Mouse (Mus musculus) neural tube, embryonic 12.5 days (tissue): ENCODE results near the gene Ccnb1. TPM values are rescaled to one million over a fixed set of nuclear protein-coding genes. Genes with fewer than 3 reads are reported as not detected.
A peak's percentile ranks its signal among the peaks of the same experiment; 100 is the strongest.

Experiments used
- ATAC-seq: fragments of 200-750 bp; cut with Nextera tagmentation; 2 replicates; pipeline ENCODE4 v1.8.0; 2017; ENCODE audit warnings: low read depth, mild to moderate bottlenecking, moderate TSS enrichment, moderate library complexity; ENCODE audit not compliant: low FRiP score
- H3K27ac ChIP-seq: fragments of 300-500 bp; sonication (generic); 2 replicates; pipeline ENCODE4 v1.5.1; 2016
- H3K27me3 ChIP-seq: fragments of 300-500 bp; sonication (generic); replicated peaks from 2 replicates; pipeline ENCODE4 v1.6.1; 2016; ENCODE audit warnings: mild to moderate bottlenecking
- H3K36me3 ChIP-seq: fragments of 300-500 bp; sonication (generic); 2 replicates; pipeline ENCODE4 v1.6.1; 2016; ENCODE audit warnings: mild to moderate bottlenecking
- H3K4me1 ChIP-seq: fragments of 300-500 bp; sonication (generic); 2 replicates; pipeline ENCODE4 v1.6.1; 2016
- H3K4me2 ChIP-seq: fragments of 300-500 bp; sonication (generic); replicated peaks from 2 replicates; pipeline ENCODE4 v1.6.1; 2016; ENCODE audit warnings: mild to moderate bottlenecking
- H3K4me3 ChIP-seq: fragments of 300-500 bp; sonication (generic); 2 replicates; pipeline ENCODE4 v1.5.1; 2016
- H3K9ac ChIP-seq: fragments of 300-500 bp; sonication (generic); 2 replicates; pipeline ENCODE4 v1.6.1; 2016; ENCODE audit warnings: mild to moderate bottlenecking
- H3K9me3 ChIP-seq: fragments of 300-500 bp; sonication (generic); 2 replicates; pipeline ENCODE4 v1.6.1; 2016; ENCODE audit warnings: mild to moderate bottlenecking
- WGBS: fragments of 180-500 bp; shearing (Covaris S2); methylation state at CpG from one replicate; pipeline ENCODE4 v1.1.7; 2016; 5-methylcytosine and 5-hydroxymethylcytosine counted together
- polyA plus RNA-seq: library from polyadenylated mRNA; unstranded; fragments of >200 nt; fragmentation: Nextera tagmentation; extraction: Ambion mirVana; gene quantifications from 2 replicates; pipeline ENCODE4 v1.2.1, GENCODE M21; 2016

Gene Ccnb1
- polyA plus RNA-seq, 1 experiment from 2014 or later = 197 TPM

- peak overlapping the region; percentile 89 for H3K4me2 ChIP-seq
- no peaks in the 10 kb centered on the region for H3K9me3 ChIP-seq
- peak; percentile 89; the same call in 1 of the 2 replicates for ATAC-seq
- peaks cover 23% of the 10 kb centered on the region for H3K36me3 ChIP-seq
- peak overlapping the region; percentile 74 for H3K27ac ChIP-seq
- no peaks in the 10 kb centered on the region for H3K27me3 ChIP-seq
- peaks cover 15% of the 10 kb centered on the region for H3K4me1 ChIP-seq
- peak overlapping the region; percentile 80 for H3K9ac ChIP-seq
- under 1% methylated on average over 30 of the region's 30 CpGs for WGBS
- H3K4me3 ChIP-seq = peak overlapping the region; percentile 75
These were observed 56.1 kb downstream of the Ccnb1 start for GRCm38 (mm10) chr13:100730153-100730860.

Other genes starting within 250 kb of the Ccnb1 start
- 1.6 and 1.8 TPM in 2 replicates for gene Ocln, start 233.9 kb downstream of the Ccnb1 start, polyA plus RNA-seq
- gene Marveld2, start 169.6 kb downstream of the Ccnb1 start, polyA plus RNA-seq = 1.5 and 2.1 TPM in 2 replicates
- 288 and 293 TPM in 2 replicates for gene Ak6, start 135.6 kb downstream of the Ccnb1 start, polyA plus RNA-seq
- 20.9 and 24.0 TPM in 2 replicates for gene Rad17, start 135.5 kb downstream of the Ccnb1 start, polyA plus RNA-seq
- gene Taf9, start 135.0 kb downstream of the Ccnb1 start, polyA plus RNA-seq = 21.6 and 23.0 TPM in 2 replicates
- gene Ccdc125, start 116.9 kb downstream of the Ccnb1 start, polyA plus RNA-seq = 2.0 and 2.3 TPM in 2 replicates
- gene Cdk7, start 55.6 kb downstream of the Ccnb1 start, polyA plus RNA-seq = 63.5 and 65.4 TPM in 2 replicates
- 135 and 144 TPM in 2 replicates for gene Mrps36, start 41.9 kb downstream of the Ccnb1 start, polyA plus RNA-seq
- gene Cenph, start 10.7 kb downstream of the Ccnb1 start, polyA plus RNA-seq = 27.8 and 27.9 TPM in 2 replicates
- gene Slc30a5, start 46.9 kb upstream of the Ccnb1 start, polyA plus RNA-seq = 42.2 and 43.7 TPM in 2 replicates